Mouse (Mus musculus) stomach, embryonic 14.5 days (tissue): ENCODE data around the gene Top3a. TPM values are rescaled to one million over a fixed set of nuclear protein-coding genes. Genes with fewer than 3 reads are reported as not detected.

Experiments
- ATAC-seq: fragments of 200-750 bp; cut with Nextera tagmentation; 2 replicates; pipeline ENCODE4 v1.8.0; 2017; ENCODE audit warnings: low read depth, moderate TSS enrichment; ENCODE audit not compliant: insufficient number of reproducible peaks, insufficient read depth, low FRiP score
- H3K27ac ChIP-seq: fragments of 300-500 bp; sonication (generic); 2 replicates; pipeline ENCODE4 v1.5.1; 2014; ENCODE audit warnings: mild to moderate bottlenecking, low read length, moderate library complexity, mixed read lengths
- H3K27me3 ChIP-seq: fragments of 300-500 bp; sonication (generic); 2 replicates; pipeline ENCODE4 v1.6.1; 2014; ENCODE audit warnings: low read length, control low read depth, mixed read lengths; ENCODE audit not compliant: control insufficient read depth, insufficient read depth
- H3K36me3 ChIP-seq: fragments of 300-500 bp; sonication (generic); 2 replicates; pipeline ENCODE4 v1.6.1; 2014; ENCODE audit warnings: mild to moderate bottlenecking, control low read depth, low read length, moderate library complexity, mixed read lengths; ENCODE audit not compliant: control insufficient read depth, insufficient read depth
- H3K4me1 ChIP-seq: fragments of 300-500 bp; sonication (generic); 2 replicates; pipeline ENCODE4 v1.6.1; 2014; ENCODE audit warnings: low read length, control low read depth, mixed read lengths; ENCODE audit not compliant: control insufficient read depth, insufficient read depth
- H3K4me2 ChIP-seq: fragments of 300-500 bp; sonication (generic); replicated peaks from 2 replicates; pipeline ENCODE4 v1.6.1; 2014; ENCODE audit warnings: low read depth, low read length, control low read depth
- H3K4me3 ChIP-seq: fragments of 300-500 bp; sonication (generic); 2 replicates; pipeline ENCODE4 v1.5.1; 2014; ENCODE audit warnings: low read depth, low read length, control low read depth
- H3K9ac ChIP-seq: fragments of 300-500 bp; sonication (generic); replicated peaks from 2 replicates; pipeline ENCODE4 v1.6.1; 2014; ENCODE audit warnings: low read depth, mild to moderate bottlenecking, control low read depth, low read length, moderate library complexity, mixed read lengths
- H3K9me3 ChIP-seq: fragments of 300-500 bp; sonication (generic); 2 replicates; pipeline ENCODE4 v1.6.1; 2016; ENCODE audit warnings: low read depth, low read length, control low read depth; ENCODE audit not compliant: control insufficient read depth
- WGBS: fragments of 180-500 bp; shearing (Covaris S2); extraction: QIAGEN DNeasy Blood & Tissue Kit; methylation state at CpG from one replicate; pipeline ENCODE4 v1.1.7; 2014; 5-methylcytosine and 5-hydroxymethylcytosine counted together
- microRNA-seq: library from miRNA; unstranded; fragments of <30 nt; microRNA quantifications from one replicate; pipeline ENCODE4, GENCODE M21; 2016
- polyA plus RNA-seq: library from polyadenylated mRNA; unstranded; fragments of >200 nt; fragmentation: Nextera tagmentation; extraction: Ambion mirVana; gene quantifications from 2 replicates; pipeline ENCODE4 v1.2.1, GENCODE M21; 2014

Top3a gene
- polyA plus RNA-seq, 1 experiment from 2014 or later, result 14.7 TPM

DNA sequence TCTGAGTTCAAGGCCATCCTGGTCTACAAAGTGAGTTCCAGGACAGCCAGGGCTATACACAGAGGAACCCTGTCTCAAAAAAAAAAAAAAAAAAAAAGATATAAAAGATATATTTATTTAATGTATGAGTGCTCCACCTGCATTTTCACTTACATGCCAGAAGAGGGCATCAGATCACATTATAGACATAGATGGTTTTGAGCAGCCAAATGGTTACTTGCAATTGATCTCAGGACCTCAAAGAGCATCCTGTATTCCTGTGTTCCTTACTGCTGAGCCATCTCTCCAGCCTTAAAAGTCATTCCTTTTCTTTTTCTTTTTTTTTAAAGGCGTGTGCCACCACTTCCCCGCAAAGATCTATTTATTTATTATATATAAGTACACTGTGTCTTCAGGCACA lies 79.6 kb downstream of the Top3a start:
- ATAC-seq, result no peak
- Histone ChIP-seq H3K27ac (no peak overlapping the region), H3K9ac (no peak overlapping the region), H3K4me1 (peaks cover 21% of the 10 kb centered on the region), H3K9me3 (no peaks in the 10 kb centered on the region), H3K4me2 (no peak overlapping the region), H3K27me3 (no peaks in the 10 kb centered on the region), H3K4me3 (no peak overlapping the region), H3K36me3 (peaks cover under 1% of the 10 kb centered on the region; the same call in 1 of the 2 replicates)
- WGBS, result 66% methylated on average over 2 of the region's 2 CpGs

DNA sequence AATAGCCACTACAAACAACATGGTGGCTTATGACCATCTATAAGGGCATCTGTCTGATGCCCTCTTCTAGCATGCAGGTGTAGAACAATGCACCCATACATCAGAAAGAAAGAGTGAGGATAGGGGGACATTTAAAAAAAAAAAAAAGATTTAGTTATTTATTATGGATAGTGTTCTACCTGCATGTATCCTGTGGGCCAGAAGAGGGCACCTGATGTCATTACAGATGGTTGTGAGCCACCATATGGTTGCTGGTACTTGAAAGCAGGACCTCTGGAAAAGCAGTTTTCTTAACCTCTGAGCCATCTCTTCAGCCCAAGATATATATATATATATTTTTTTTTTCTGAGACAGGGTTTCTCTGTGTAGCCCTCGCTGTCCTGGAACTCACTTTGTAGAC lies 81.0 kb downstream of the Top3a start:
- Histone ChIP-seq H3K4me2 (no peak overlapping the region), H3K9ac (no peak overlapping the region), H3K27me3 (no peaks in the 10 kb centered on the region), H3K4me1 (peaks cover 15% of the 10 kb centered on the region), H3K9me3 (no peaks in the 10 kb centered on the region), H3K36me3 (no peaks in the 10 kb centered on the region), H3K27ac (no peak overlapping the region), H3K4me3 (no peak overlapping the region)
- no peak for ATAC-seq
- WGBS, result 61% methylated on average over 1 of the region's 1 CpGs

Small RNA genes lying within 50 kb of the gene (microRNA-seq; reads per million reads assigned to microRNA genes)
- gene Mir5100, result 2.1 reads per million

Other genes with a start within 250 kb of the Top3a start
- gene Alkbh5, start 241.0 kb downstream of the Top3a start, polyA plus RNA-seq, result 35.1 and 35.3 TPM in 2 replicates
- 51.8 and 55.1 TPM in 2 replicates for gene Llgl1, start 77.6 kb downstream of the Top3a start, polyA plus RNA-seq
- 67.6 and 76.2 TPM in 2 replicates for gene Flii, start 50.1 kb downstream of the Top3a start, polyA plus RNA-seq
- 12.9 and 13.5 TPM in 2 replicates for gene Mief2, start 49.0 kb downstream of the Top3a start, polyA plus RNA-seq
- gene Smcr8, start 159 bp upstream of the Top3a start, polyA plus RNA-seq, result 7.0 and 7.8 TPM in 2 replicates
- gene Shmt1, start 34.4 kb upstream of the Top3a start, polyA plus RNA-seq, result 65.1 and 66.8 TPM in 2 replicates
- gene Dhrs7b, start 53.3 kb upstream of the Top3a start, polyA plus RNA-seq, result 36.9 and 37.2 TPM in 2 replicates
- 65.0 and 74.9 TPM in 2 replicates for gene Tmem11, start 101.9 kb upstream of the Top3a start, polyA plus RNA-seq
- 14.7 and 16.7 TPM in 2 replicates for gene Natd1, start 137.4 kb upstream of the Top3a start, polyA plus RNA-seq
- 79.7 and 80.0 TPM in 2 replicates for gene Map2k3, start 154.7 kb upstream of the Top3a start, polyA plus RNA-seq
- 0.77 and 1.5 TPM in 2 replicates for gene Kcnj12, start 245.2 kb upstream of the Top3a start, polyA plus RNA-seq